Mouse (Mus musculus): ENCODE measurements around the gene Inip.

Gene Inip

GRCm38 (mm10) chr4:59772171-59772879, 29.1 kb downstream of the Inip start:
- no peak for DNase-seq (ENCODE audit: low spot score)

GRCm38 (mm10) chr4:59767717-59768116, 33.7 kb downstream of the Inip start:
- DNase-seq (ENCODE audit: low spot score), result no peak

GRCm38 (mm10) chr4:59765385-59766005, 35.9 kb downstream of the Inip start:
- no peak for DNase-seq (ENCODE audit: low spot score)

DNA sequence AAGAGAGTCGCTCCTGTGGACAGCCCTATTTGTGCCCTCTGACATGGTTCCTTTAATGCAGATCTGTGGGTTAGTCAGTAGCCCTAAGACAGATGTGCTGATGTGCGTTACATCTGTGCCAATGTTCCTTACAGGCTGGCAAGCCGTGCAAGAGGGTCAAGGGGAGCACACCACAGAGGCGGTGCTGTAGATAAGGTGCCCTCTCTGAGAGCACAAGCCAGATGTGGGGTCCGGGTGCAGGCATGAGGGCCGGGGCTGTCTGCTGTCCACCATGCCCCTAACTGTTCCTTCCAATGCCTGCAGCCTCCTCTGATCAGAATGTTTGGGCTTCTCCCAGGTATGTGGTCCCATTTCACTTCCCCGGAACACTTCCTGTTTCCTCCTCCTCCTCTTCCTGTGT, 36.4 kb downstream of the Inip start:
- no peak for DNase-seq (ENCODE audit: low spot score)

DNA sequence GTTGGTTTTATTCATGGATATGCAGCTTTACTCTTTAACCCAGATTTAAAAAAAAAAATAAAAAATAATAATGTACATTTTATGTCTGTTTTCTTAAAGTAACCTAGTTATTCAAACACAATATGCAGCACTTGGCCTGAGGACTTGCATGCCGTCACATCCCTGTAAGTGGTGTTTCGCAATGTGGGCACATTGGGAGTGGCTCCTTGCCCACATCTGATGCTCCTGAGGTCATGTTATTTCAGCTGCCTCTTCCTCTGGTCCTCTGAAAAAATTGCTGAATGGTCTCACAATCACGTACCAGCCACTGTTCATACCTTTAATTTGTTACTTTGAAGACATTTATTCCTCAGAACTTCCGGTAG, 40.0 kb downstream of the Inip start:
- no peak for DNase-seq (ENCODE audit: low spot score)

GRCm38 (mm10) chr4:59760636-59761364, 40.6 kb downstream of the Inip start:
- DNase-seq (ENCODE audit: low spot score), result no peak

- DNase-seq (ENCODE audit: low spot score), result no peak
Observed at GRCm38 (mm10) chr4:59760016-59760415, 41.4 kb downstream of the Inip start.

DNA sequence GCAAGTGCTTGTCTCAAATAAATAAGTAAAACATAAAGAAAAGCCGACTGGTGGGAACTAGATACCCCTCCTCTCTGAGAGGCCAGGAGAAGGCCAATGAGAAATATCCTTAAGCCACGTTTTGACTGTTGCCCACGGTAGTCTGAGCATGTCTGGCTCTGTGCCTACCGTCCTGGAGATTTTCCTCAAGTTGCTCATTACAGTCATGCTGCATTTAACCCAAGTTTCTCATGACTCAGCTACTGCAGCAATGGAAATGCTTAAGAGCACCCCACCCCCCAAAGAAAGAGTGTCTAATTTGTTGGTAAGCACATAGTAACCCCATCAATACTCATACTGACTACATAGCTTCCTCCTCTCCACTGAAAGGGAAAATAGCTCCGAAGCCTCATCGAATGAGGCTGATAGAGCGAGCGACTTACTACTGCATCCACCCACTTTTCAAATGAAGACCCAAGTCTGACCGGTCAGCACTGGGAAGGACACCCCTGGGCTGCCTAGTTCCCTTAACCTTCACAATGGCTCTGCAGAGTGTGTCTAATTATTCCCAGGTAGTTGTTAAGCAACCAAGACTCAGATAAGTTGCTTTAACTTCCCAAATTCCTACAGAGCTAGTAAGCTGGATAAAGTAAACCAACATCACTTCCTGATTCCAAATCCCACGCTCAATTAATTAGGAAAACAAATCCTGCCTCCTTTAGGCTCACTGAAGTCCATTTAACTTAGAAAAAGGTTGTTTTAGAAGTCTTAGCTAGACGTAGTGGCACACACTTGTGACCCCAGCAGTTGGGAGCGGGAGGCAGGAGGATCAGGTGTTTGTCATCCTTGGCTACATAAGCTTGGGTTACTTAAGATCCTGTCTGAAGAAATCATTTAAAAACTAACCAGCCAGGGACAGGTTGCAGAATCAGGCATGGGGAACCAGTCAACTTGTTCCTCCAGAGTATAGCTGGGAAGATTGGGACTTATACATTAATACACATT, 43.6 kb downstream of the Inip start:
- no peak for DNase-seq (ENCODE audit: low spot score)

DNA sequence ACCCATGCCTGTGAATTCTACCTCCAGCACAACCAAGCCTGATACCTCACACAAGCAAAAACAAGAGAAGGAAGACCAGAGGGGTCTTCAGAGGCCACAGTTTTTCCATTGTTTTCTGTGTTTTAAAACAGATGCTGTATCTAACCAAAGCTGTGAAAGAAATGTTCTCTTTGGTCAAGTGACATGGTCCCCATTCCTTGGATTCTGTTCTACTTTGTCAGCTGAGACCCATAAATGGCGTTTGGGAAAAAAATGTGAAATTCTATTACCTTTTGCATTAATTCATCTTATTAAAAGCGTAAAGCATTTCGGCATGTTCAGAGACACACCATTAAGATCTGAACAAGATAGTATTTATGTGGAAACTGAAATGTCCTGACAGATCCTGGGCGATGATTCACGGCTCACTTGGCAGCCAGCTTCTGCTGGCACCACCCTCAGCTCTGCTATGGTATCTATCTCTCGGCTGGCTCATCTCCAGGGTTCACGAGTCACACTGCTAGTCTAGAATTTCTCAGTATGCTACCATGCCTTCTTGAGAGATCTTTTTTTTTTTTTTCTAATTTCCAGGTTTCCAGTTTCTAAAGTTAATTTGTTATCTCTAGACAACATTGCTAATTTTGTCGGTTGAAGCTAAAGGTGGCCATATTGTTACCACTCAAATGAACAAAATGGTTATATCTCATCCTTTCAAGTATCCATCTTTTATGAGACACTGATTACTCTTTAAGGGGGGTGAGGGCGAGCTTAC, 44.9 kb downstream of the Inip start:
- no peak for DNase-seq (ENCODE audit: low spot score)

DNA sequence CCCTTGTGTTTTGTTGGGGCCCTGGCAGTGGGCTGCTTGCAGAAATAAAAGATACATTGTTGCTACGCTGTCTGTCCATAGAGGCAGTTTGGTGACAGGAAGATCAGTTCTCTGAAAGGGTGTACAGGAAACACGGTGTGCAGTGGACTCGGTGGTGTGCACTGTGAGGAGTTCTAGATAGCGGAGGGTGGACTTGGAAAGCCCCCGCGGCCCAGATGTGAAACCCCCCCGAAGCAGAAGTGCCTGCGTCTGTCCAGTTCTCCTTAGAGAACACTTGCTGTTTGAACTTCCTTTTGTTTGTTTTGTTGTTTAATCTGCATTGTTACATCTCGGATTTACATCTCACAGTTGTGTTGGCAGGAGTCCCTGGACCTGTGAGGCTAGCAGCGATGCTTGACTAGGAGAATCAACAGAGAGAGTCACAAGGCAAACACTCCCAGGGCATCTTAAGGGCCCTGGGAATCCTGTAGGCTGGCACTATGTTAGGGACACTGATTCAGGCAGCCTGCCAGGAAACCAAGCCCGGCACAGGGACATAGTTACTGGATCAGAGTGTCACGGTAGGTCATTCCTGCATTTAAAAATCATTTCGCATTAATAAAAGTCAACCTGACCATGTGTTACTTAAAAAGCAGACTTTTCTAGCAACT, 47.8 kb downstream of the Inip start:
- DNase-seq (ENCODE audit: low spot score), result no peak

- no peak for DNase-seq (ENCODE audit: low spot score)
Observed at GRCm38 (mm10) chr4:59739882-59740281, 61.5 kb downstream of the Inip start.

DNA sequence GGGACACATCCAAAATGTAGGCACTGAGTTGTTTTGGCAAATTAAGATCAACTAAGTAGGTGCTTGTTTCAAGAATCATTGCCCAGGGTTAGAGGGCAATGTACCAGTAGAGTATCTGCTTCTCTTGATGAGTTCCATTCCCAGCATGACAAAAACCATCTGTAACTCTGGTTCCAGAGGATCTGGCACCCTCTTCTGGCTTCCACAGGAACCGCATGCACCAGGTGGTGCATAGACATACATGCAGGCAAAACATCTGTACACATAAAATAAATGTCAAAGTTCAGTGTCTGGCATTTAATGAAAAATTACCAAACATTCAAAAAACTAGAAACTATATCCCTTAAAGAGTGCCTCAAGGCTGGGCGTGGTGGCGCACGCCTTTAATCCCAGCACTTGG, 62.1 kb downstream of the Inip start:
- no peak for DNase-seq (ENCODE audit: low spot score)

- DNase-seq (ENCODE audit: low spot score), result no peak
Observed at GRCm38 (mm10) chr4:59731544-59731943, 69.8 kb downstream of the Inip start.

DNA sequence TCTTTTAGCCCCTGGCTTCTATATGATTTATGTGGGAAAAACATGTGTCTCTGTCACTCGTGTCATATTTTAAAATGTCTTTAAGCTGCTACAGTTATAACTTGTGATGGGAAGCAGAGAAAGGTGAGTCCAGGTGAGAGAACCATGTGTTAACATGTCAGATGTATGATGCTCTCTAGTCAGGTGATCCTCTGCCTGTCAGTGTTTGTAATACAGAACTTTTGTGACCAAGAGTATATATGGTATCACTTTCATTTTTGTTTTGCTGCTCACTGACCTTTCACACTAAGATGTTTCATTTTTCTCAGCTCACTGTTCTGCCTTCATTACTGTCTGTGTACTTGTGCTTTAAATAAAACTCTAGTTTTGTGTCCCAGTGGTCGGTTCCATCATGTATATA, 72.5 kb downstream of the Inip start:
- DNase-seq (ENCODE audit: low spot score), result no peak

- no peak for DNase-seq (ENCODE audit: low spot score)
Observed at GRCm38 (mm10) chr4:59727878-59728261, 73.5 kb downstream of the Inip start.

- DNase-seq (ENCODE audit: low spot score), result no peak
Observed at GRCm38 (mm10) chr4:59727187-59727877, 74.1 kb downstream of the Inip start.

DNA sequence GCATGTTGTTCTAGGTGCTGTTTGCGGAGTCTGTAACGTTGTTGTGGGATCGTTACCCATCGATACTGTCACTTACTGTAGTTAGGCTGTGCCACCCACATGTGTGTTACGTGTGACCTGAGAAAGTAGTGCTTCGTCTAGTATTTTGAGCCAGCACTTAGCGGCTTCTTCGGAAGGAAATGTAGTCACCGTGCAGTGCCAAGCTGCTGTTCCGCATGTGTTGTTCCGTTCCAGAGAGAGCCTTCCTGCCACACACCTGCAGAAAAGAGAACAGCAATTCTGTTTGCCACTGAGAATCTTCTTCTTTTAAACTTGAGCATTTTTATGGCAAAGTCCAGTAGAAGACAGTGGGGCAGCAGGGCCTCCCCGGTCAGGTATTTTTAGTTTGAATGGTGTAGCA, 74.9 kb downstream of the Inip start:
- DNase-seq (ENCODE audit: low spot score), result no peak

DNA sequence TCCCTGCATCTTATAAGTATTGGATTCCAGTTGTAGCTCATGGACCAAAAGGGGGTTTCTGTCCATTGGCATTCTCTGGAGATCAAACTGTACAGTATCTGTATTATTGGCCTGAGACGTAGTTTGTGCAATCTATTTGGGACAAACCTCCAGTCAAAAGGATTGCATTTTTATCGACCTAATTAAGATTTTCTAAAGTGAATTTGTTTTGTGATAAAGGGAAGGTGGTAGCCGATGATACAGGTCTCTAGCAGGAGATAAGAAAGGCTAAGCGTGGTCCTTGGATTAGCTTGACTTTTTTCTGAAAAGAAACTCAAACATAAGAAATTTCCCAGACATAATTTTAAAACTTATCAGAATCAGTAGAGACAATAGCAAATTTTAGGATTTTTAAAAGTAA, 75.8 kb downstream of the Inip start:
- DNase-seq (ENCODE audit: low spot score), result no peak

GRCm38 (mm10) chr4:59721811-59722210, 79.6 kb downstream of the Inip start:
- no peak for DNase-seq (ENCODE audit: low spot score)

Data from yolk sac, embryonic 10.5 days (tissue).